Mouse (Mus musculus) left cerebral cortex, postnatal 36 days (tissue): ENCODE results near the gene Stk10. TPM values are rescaled to one million over a fixed set of nuclear protein-coding genes. Genes with fewer than 3 reads are reported as not detected.
"Not testable (repeated sequence)": the region's sequence is repeated elsewhere in the genome, so short reads cannot be mapped to it uniquely, and the experiment has no call there.

Experiments
- DNase-seq, 2 experiments: peaks; one replicate each; pipeline ENCODE4 v3.0.0; 2021 to 2022; ENCODE audit warnings: low spot score in 2 of 2, mixed read lengths in 1 of 2
- intact Hi-C: fragments of 180-260 bp; cut with DNase I; formaldehyde crosslinking; loops from one replicate; pipeline ENCODE4 v1.15.1; 2025
- total RNA-seq, 2 experiments: library from RNA; stranded (reverse); gene quantifications; 2 replicates each; pipeline ENCODE4 v1.2.3; 2021

The Stk10 gene
- total RNA-seq: 1 to 10 TPM; 6.7 to 8.7 TPM

DNA sequence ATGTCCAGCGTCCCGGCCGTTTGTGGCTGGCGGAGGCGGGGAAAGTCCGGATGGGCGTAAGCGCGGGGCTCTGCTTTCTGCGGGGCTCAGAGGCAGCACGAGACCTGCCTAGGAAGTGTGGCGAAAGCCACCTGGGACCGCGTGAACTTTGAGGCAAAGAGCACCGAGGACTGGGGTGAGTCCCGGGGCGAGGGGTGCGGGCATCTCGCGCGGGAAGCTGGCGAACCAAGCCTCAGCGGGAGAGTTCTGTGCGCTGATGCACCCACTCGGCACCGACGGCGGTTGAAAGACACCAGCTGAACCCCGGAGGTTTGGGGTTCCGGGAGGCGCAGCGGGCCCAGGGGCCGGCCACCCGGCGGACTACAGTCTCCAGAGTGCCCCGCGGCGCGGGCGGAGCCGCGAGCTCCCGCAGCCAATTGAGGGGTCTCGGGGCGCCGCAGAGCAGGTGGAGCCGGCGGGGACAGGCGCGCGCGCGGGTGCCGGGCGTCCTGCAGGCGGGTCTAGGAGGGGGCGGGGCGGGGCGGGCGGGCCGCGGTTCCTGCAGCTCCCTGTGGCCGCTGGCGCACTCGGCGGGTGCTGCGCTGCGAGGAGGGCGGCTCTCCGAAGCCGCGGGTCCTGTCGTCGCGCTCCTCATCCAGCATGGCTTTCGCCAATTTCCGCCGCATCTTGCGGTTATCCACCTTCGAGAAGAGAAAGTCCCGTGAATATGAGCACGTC, at the start of gene Stk10:
Stk10 (plus strand) TSS at position 541 of the 717 bp plus-strand sequence.
- peak; percentile 91 to 93 for DNase-seq
- intact Hi-C loops: loop anchor here (1.0 to 5.0 kb wide), 2 partner anchors 55 to 81 kb away; no protein-coding TSS in a partner anchor

DNA sequence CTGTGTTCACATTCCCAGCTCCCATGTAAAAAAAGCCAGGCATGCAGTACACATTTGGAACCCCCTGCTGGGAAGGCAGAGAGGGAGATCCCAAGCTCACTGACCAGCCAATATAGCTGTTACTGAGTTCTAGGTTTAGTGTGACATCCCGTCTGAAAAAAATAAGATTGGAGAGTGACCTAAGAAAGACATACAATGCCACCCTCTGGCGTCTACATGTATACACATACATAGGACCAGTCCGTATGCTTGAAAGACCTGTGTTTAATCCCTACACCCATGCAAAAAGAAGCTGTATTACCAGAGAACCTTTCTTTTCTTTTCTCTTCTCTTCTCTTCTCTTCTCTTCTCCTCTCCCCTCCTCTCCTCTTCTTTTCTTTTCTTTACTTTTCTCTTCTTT, 47.8 kb upstream of the Stk10 start:
- intact Hi-C loops: no loop called here
- no peak for DNase-seq

DNA sequence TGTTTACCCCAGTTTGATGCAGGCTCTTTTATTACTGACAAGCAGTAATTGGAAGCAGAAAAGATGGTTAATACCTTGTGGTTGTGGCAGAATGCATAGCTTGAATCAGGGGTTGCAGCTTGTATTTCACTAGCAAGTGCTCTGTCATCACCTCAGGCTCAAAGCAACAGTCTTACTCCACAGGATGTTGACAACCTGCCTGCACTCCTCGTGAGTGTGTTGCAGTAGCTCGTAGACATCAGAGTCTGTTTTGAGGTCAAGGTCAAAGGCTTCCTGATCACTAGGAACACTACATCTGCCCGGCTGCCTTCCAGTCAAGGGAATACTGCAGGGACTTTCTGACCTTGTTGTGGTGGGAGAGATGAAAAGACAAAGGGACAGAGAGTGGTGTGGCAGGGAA, 46.5 kb upstream of the Stk10 start:
- intact Hi-C loops: no loop called here
- no peak for DNase-seq

DNA sequence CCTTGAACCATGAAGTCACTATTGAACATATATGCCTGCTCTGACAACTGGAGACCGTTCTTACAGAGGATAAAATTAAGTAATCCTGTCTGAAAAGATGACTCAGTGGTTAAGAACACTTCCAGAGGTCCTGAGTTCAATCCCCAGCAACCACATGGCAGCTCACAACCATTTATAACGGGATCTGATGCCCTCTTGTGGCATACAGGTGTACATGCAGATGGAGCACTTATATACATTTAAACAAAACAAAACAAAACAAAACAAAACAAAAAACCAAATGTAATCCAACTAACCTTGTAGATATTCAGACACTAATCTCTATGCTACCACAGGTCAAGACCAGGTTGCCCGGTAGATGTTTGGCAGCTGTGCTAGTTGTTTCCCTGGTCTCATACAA, 45.6 kb upstream of the Stk10 start:
- intact Hi-C loops: no loop called here

DNA sequence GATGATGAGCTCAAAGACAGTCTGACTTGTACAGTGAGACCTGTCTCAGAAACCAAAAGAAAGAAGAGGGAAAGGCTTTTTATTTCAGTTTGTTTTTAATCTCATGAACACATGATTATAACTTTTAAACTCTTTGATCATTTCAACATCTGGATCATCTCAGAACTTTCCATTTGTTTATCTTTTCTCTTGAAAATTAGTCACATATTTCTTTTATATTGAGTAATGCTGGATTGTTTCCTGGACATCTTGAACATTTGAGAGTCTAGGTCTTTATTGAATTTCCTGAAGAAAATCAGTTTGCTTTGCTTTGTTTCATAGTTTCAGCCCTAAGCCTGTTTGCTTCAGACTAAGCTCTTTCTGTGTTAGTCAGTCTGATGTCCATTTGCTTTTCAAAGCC, 44.8 kb upstream of the Stk10 start:
- intact Hi-C loops: no loop called here
- no peak for DNase-seq

More for the DNA sequence above, 45.6 kb upstream of the Stk10 start:
- DNase-seq: no peak

DNA sequence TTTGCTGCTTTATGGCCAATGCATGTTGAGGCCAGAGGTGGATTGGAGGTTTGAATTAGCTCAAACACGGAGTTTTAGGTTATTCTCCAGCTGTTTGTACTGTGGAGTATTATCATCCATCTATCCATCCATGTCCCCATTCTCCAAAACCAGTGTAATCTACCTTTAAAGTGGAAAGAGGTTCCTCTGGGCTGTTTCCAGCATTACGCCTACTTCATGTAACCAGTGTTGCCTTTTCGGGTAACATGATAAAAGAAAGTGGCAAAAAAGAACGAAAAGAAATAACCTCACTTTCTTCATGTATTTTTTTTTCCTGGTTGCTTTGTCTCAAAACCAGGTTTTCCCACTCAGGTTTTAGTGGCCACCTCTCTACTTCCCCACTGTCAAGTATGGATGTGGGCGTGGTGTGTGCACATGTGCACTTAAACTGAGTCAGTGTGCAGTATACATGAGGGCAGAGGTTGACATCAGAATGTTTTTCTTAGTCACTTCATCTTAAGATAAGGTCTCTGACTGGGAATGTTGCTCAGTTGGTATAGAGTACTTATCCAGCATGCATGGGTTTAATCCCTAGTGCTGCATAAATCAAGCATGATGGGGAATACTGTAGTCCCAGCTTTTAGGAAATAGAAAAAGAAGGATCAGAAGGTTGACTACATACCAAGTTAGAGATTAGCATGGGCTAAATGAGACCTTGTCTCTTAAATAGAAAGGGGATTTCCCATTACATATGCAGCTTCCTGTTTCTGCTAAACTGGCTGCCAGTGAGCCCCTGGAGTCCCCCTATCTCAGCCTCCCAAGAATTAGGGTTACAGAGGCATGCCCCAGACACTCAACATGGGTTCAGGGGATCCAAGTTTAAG, 44.1 kb upstream of the Stk10 start:
- no peak for DNase-seq
- intact Hi-C loops: no loop called here

DNA sequence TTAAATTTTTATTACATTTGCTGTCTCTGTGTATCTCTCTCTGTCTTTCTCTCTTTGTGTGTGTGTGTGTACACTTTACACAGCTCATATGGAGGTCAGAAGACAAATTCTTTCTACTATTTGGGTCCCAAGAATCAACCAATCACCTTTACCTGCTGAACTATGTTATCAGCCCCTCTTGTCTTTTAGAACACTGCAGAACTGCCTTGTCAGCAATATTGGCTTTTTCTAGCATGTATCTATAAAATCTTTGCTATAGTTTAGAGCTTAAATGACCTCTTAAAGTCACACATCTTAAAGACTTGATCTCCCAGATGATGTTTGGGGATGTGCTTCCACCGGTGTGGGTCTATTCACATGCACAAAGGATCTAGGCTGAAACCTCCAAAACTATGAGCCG, 42.0 kb upstream of the Stk10 start:
- intact Hi-C loops: no loop called here
- no peak for DNase-seq

DNA sequence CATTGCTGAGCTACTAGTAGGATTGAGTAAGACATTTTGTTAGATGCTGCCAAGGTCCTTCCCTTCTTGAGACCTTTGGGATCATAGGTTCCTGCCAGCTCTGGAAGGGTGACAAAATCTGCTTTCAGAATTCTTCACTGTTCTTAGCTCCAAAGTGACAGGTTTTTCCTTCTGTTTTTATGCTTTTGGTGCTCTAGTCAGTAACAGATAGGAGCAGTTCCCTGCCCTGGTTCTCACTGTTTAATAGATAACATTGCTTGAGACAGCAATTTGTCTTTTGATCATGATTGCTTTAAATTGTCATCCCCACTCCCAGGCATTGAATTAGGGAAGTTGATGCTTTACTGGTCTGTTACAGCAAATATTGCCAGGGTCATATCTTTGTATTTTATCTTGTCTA, 39.8 kb upstream of the Stk10 start:
- no peak for DNase-seq
- intact Hi-C loops: no loop called here

DNA sequence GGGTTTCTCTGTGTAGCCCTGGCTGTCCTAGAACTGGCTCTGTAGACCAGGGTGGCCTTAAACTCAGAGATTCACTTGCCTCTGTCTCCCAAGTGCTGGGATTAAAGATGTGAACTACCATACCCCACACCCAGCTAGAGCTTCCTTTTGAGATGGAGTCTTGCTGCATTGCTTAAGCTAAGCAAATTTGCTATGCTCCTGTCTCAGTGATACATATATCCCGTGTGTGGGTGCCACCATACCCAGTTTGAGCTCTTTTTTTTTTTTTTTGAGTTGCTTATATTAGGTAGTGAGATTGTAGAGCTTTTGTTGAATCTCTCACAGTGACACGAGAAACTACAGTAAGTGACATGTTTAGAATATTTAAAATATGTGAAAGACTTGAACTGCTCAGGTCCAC, 37.8 kb upstream of the Stk10 start:
- no peak for DNase-seq
- intact Hi-C loops: no loop called here

DNA sequence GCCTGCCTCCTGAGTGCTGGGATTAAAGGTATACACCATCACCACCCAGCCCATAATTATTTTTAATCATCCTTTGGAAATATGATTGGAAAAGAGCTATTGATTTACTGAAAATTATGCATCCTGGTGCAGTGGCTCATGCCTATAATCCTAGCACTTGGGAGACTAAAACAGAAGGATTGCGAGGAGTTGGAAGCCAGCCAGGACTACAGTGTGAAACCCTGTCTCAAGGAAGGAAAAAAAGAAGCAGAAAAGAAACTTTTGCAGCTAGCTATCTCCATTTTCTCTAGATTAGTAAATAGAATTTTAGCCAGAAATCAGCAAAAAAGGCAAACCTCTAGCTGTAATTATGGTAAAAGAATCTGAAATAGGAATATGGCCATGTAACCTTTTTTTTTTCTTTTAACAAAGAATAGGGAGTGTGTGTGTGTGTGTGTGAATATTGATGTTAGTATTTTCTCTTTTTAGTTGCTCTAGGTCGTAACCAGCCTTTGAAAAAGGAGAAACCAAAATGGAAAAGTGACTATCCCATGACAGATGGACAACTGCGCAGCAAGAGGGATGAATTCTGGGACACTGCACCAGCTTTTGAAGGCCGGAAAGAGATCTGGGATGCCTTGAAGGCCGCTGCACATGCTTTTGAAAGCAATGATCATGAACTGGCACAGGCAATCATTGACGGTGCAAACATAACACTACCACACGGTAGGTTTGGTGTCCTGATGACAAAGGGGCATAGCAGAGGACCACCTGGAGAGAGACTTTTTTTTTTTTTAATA, 34.2 kb upstream of the Stk10 start:
- intact Hi-C loops: no loop called here
- peak; percentile 54 to 60 for DNase-seq

DNA sequence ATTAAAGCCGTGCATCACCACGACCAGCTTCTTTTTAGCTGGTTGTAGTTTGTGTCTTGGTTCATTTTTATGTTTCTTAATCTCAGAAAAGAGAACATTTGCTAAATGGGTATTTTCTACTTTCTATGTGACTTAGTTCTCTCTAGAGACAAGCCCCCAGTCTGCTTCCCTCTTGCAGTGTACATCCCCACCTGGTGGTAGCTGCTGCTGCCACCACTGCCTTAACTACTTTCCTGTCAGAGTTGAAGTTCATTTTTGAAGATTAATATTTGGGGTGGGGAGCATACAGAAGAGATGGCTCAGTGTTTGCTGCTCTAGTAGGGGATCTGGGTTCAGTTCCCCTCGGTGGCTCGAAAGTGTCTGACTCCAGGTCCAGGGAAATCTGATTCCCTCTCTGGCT, 33.2 kb upstream of the Stk10 start:
- no peak for DNase-seq
- intact Hi-C loops: loop anchor here (5.0 kb wide), 1 partner anchor 43 kb away; the partner anchor contains the start of gene Ubtd2

DNA sequence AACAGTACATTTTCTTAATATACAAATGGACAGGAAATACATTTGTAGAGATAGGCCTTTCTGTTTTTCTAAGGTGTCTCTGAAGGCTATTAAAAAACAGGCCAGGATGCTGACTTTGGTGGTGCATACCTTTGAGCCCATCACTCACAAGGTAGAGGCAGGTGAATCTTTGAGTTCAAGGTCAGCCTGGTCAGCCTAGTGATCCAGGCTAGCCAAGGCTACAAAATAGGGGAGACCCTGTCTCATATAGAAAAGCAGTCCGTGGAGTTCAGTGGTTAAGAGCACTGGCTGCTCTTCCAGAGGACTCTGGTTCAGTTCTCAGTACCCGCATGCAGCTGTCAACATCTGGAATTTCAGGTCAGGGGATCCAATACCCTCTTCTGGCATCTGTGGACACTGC, 29.4 kb upstream of the Stk10 start:
- intact Hi-C loops: loop anchor here (5.0 kb wide), 1 partner anchor 46 kb away; the partner anchor contains the start of gene Ubtd2
- DNase-seq: no peak

DNA sequence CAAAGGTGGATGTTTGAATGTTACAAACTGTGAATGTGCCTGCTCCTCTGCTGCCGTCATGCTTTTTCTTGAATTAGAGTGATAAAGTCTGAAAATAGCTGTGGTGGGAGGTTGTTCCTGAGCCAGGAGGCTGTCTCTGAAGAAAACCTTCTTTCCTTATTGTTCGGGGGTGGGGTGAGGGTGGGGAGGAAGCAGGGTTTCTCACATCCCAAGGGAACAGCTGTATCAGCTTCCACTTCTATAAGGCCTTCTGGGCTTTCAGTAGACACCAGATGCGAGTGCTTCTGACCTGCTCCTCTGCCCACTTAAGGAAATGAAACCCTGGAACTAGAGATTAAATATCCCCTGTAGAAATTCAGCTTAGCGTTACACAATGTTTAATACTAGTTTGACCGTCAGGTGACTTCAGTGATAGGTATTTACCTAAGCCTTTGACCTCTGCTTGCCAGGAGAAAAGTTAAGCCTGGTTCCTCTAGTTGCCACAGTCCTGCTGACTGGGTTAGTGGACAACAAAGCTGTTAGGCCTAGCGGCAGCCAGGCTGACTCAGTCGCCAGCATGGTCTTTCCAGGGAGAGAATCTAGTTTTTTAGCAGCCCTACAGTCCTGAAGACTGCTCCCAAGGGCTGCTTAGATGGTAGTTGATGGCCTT, 27.9 kb upstream of the Stk10 start:
- DNase-seq: peak; percentile 12 to 25
- intact Hi-C loops: no loop called here

DNA sequence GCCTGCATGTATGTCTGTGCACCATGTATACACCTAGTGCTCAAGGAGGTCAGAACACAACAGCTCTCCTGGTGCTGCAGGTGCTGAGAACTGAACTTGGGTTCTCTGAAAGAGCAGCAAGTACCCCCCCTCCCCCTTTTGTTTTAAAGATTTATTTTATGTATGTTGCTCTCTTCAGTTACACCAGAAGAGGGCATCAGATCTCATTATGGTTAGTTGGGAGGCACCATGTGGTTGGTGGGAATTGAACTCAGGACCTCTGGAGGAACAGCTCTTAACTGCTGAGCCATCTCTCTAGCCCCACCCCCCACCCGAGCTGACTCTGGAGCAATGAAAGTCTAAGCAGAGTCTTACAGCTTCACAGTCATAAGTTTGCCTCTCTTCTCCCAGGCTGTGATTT, 22.2 kb upstream of the Stk10 start:
- intact Hi-C loops: no loop called here
- no peak for DNase-seq

DNA sequence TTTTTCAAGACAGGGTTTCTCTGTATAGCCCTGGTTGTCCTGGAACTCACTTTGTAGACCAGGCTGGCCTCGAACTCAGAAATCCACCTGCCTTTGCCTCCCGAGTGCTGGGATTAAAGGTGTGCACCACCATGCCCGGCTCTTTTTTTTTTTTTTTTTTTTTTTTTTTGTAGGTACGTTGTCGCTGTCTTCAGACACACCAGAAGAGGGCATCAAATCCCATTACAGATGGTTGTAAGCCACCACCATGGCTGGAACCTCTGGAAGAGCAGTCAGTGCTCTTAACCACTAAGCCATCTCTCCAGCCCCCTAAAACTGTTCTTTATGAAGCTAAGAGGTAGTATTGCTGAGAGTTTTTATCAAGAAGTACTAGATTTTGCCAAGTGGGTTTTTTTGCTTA, 18.3 kb upstream of the Stk10 start:
- intact Hi-C loops: loop anchor here (5.0 kb wide), 1 partner anchor 58 kb away; the partner anchor contains the start of gene Ubtd2
- DNase-seq: not testable (repeated sequence)

DNA sequence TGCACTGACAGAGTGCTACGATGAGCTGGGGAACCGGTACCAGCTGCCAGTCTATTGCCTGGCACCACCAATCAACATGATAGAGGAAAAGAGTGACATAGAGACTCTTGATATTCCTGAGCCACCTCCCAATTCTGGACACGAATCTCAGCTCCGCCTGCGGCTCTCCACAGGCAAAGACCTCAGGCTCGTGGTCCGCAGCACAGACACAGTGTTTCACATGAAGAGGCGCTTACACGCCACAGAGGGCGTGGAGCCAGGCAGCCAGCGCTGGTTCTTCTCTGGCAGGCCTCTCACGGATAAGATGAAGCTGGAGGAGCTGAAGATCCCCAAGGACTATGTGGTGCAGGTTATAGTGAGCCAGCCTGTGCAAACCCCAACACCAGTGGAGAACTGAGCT, 17.0 kb upstream of the Stk10 start:
- intact Hi-C loops: loop anchor here (5.0 kb wide), 1 partner anchor 59 kb away; the partner anchor contains the start of gene Ubtd2
- DNase-seq: no peak

DNA sequence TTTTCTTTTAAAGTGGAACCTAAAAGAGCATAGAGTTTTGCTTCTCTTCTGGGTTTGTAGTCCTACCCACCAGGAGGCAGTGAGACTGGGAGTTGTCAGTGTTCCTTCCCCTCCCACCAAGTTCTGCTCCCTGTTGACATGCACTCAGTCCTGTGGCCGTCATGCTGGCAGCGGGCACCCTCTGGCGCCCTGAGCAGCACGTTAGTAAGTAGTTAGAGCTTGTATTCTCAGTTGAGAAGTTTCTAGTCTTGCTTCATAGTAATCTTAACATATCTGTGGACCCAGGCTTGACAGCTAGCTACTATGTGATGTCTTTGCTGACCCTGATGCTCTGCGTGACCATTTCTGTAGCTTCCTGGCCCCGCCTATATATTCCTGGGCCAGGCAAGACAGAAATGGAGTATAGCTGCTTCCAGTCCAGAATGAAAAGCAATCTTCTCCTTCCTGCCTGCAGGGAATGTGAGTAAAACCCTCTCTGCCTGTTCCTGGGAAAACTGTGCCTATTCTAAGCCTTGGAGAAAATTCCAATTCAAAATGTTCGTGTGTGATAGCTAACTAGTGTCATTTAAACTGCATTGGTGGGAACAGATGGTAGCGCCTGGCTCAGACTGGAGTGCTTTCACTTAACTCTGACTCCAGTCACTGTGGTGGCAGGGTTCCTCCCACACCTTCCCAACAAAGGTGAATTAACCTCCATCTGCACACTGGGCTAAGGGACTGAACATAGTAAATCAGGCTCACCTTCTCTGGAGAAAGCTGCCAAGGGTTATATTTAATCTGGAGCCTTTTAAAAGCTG, 16.0 kb upstream of the Stk10 start:
- peak; percentile 59 to 65 for DNase-seq

DNA sequence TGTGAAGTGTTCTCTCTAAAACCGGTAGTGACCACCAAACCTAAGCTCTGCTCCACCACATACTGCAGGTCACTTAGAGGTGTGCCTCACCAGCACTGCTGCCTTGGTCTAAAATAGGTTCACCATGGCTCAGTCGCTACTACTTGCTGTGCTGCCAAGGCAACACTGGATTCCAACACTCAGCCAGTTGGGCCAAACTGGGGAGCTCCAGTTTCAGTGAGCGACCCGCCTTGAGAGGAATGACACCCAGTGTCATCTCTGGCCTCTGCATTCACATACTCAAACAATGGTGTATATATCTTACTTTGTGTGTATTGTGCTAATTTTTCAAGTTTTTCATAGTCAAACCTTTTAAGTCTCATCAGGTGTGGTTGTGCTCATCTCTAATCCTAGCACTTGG, 14.3 kb upstream of the Stk10 start:
- no peak for DNase-seq
- intact Hi-C loops: loop anchor here (5.0 kb wide), 1 partner anchor 61 kb away; the partner anchor contains the start of gene Ubtd2

More for the DNA sequence above, 16.0 kb upstream of the Stk10 start:
- intact Hi-C loops: loop anchor here (5.0 kb wide), 1 partner anchor 60 kb away; the partner anchor contains the start of gene Ubtd2
